Mouse (Mus musculus): Measurements from ENCODE around the gene RPS10-NUDT3. TPM values are rescaled to one million over a fixed set of nuclear protein-coding genes. Genes with fewer than 3 reads are reported as not detected.

Gene RPS10-NUDT3
- total and polyA plus RNA-seq, 3 experiments, result not detected

- Histone ChIP-seq H3K9ac (ENCODE audit: low read depth, low read length) (no peak overlapping the region), H3K27me3 (ENCODE audit: control insufficient read depth, insufficient read depth, low read length) (no peaks in the 10 kb centered on the region), H3K27ac (no peak overlapping the region), H3K4me1 (ENCODE audit: control insufficient read depth, insufficient read depth, low read length) (no peaks in the 10 kb centered on the region), H3K4me3 (no peak overlapping the region), H3K36me3 (ENCODE audit: control insufficient read depth, insufficient read depth, low read length) (no peaks in the 10 kb centered on the region), H3K79me2 (replicated peaks; ENCODE audit: control insufficient read depth, insufficient read depth, low read length) (no peaks in the 10 kb centered on the region)
- DNase-seq, result no peak
- intact Hi-C loops (cut with DNase I), result no loop called here
- TF ChIP-seq POLR2A (IDR thresholded peaks at IDR 0.05; ENCODE audit: insufficient read depth, low read depth, low read length) (no peak), EP300 (IDR thresholded peaks at IDR 0.05; ENCODE audit: insufficient read depth, low read depth, low read length) (no peak), CTCF (IDR thresholded peaks at IDR 0.05) (no peak)
- WGBS, result 89% methylated on average over 12 of the region's 12 CpGs
Measured at GRCm38 (mm10) chr17:27559596-27559995, 75.4 kb downstream of the RPS10-NUDT3 start.

DNA sequence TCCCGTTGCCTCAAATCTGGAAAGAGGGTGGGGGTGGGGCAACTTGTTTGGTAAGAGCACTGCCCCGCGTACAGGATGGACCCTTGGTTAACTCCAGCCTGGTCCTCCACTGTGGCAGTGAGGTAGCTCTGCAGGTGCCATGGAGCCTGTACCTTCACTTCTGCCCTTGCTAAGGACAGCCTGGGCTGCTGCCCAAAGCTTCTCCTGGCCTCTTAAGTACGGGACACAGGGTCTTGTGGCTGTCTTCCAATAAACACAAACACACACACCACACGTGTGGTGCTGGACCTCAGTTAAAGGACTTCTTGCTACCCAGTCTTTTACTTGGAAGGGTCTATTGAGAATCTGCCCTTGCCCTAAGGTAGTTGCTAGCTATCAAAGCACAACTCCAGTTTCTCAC lies 76.2 kb downstream of the RPS10-NUDT3 start:
- Histone ChIP-seq H3K4me1 (ENCODE audit: control insufficient read depth, insufficient read depth, low read length) (no peaks in the 10 kb centered on the region), H3K9ac (ENCODE audit: low read depth, low read length) (no peak overlapping the region)
- no peak for DNase-seq

DNA sequence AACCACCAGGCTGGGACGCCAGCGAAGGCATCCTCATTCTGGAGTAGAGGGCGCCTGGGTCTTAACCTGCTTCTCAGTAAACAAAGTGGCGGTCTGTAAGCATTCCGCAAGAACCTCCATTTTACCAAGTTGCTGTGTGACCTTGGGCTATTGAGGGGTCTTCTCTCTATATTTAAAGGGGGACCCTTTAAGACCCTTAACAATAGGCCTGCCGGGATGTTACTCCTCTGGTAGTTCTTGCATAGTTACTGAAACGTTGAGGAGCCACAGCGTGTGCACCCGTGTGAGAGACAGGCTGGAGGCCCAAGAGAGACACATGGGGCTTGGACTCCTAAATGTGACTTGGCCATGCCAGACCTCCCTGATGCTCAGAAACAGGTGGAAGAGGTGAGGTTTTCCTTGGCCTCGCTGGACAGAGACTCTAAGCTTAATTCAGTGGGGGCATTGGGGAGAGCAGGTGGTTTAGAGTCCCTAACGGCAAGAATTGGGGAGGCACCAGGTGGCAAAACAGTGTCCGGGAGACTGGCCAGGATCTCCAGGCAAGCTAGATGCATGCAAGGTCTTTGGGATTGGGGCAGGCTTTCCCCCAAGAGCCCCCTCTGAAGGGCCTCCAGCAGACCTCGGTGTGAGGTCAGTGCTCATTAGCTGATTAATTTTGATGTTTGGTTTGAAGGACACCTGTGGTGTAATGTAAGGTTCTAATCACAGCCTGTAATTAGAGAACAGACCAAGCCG lies 76.9 kb downstream of the RPS10-NUDT3 start:
- no peaks in the 10 kb centered on the region for H3K27me3 ChIP-seq (ENCODE audit: control insufficient read depth, insufficient read depth, low read length)
- H3K4me1 ChIP-seq (ENCODE audit: control insufficient read depth, insufficient read depth, low read length), result no peaks in the 10 kb centered on the region
- peak overlapping the region; percentile 67 for H3K4me3 ChIP-seq
- TF ChIP-seq POLR2A (IDR thresholded peaks at IDR 0.05; ENCODE audit: insufficient read depth, low read depth, low read length) (no peak), EP300 (IDR thresholded peaks at IDR 0.05; ENCODE audit: insufficient read depth, low read depth, low read length) (no peak), CTCF (IDR thresholded peaks at IDR 0.05) (no peak)
- no peak overlapping the region for H3K27ac ChIP-seq
- H3K36me3 ChIP-seq (ENCODE audit: control insufficient read depth, insufficient read depth, low read length), result no peaks in the 10 kb centered on the region
- WGBS, result 49% methylated on average over 14 of the region's 14 CpGs
- DNase-seq, result no peak
- H3K79me2 ChIP-seq (replicated peaks; ENCODE audit: control insufficient read depth, insufficient read depth, low read length), result no peaks in the 10 kb centered on the region
- intact Hi-C loops (cut with DNase I), result no loop called here
- no peak overlapping the region; the same call in 1 of the 2 replicates for H3K9ac ChIP-seq (ENCODE audit: low read depth, low read length)

More for the DNA sequence above, 76.2 kb downstream of the RPS10-NUDT3 start:
- Histone ChIP-seq H3K79me2 (replicated peaks; ENCODE audit: control insufficient read depth, insufficient read depth, low read length) (no peaks in the 10 kb centered on the region), H3K27me3 (ENCODE audit: control insufficient read depth, insufficient read depth, low read length) (no peaks in the 10 kb centered on the region), H3K36me3 (ENCODE audit: control insufficient read depth, insufficient read depth, low read length) (no peaks in the 10 kb centered on the region), H3K27ac (no peak overlapping the region), H3K4me3 (no peak overlapping the region)
- 50% methylated on average over 5 of the region's 5 CpGs for WGBS
- TF ChIP-seq CTCF (IDR thresholded peaks at IDR 0.05) (no peak), POLR2A (IDR thresholded peaks at IDR 0.05; ENCODE audit: insufficient read depth, low read depth, low read length) (no peak), EP300 (IDR thresholded peaks at IDR 0.05; ENCODE audit: insufficient read depth, low read depth, low read length) (no peak)
- intact Hi-C loops (cut with DNase I), result no loop called here

DNA sequence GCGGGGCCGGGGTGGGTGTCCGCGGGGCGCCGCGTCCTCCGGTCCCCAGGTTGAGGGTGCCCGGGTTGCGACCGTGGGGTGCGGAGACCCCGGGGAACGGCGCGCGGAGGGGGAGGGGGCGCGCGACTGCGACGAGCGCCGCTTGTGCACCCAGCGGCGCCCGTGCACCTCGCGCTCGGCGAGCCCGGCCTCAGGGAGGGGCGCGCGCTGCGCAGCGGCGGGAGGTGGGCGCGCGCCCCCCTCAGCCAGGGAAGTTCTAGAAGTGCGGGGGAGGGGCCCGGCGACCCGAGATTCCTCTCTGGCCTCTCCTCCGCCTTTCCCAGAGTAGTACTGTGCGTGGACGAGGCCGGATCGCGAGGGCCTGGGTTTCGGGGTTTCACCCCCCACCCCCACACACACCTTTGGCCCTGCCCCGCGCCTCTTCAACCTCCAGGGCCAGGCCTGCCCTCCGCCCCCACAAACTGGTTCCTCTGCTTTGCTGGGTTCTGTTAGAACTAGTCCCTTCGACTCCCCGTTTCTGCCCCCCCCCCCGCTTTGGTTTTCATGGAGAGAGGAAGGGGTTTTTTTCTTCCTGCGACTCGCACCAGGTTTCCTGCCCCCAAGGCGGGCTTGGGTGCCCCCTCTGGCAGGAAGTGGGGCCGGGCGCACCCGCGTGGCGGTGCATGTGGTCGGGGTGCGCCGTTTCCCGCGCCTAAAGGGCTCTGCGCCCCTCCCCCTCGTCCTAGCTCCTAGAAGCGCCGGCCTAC lies 77.7 kb downstream of the RPS10-NUDT3 start:
- H3K27ac ChIP-seq, result peak overlapping the region; percentile 70
- H3K9ac ChIP-seq (ENCODE audit: low read depth, low read length), result peak overlapping the region; percentile 84
- no peaks in the 10 kb centered on the region; the same call in 1 of the 2 replicates for H3K4me1 ChIP-seq (ENCODE audit: control insufficient read depth, insufficient read depth, low read length)
- TF ChIP-seq EP300 (IDR thresholded peaks at IDR 0.05; ENCODE audit: insufficient read depth, low read depth, low read length) (no peak), CTCF (IDR thresholded peaks at IDR 0.05) (peak; percentile 32)
- no peaks in the 10 kb centered on the region for H3K79me2 ChIP-seq (replicated peaks; ENCODE audit: control insufficient read depth, insufficient read depth, low read length)
- WGBS, result 2% methylated on average over 74 of the region's 75 CpGs
- H3K36me3 ChIP-seq (ENCODE audit: control insufficient read depth, insufficient read depth, low read length), result no peaks in the 10 kb centered on the region
- H3K27me3 ChIP-seq (ENCODE audit: control insufficient read depth, insufficient read depth, low read length), result no peaks in the 10 kb centered on the region
- intact Hi-C loops (cut with DNase I), result no loop called here
- H3K4me3 ChIP-seq, result peak overlapping the region; percentile 67
- peak in 1 of 2 experiments; percentile 62 for DNase-seq

- H3K79me2 ChIP-seq (replicated peaks; ENCODE audit: control insufficient read depth, insufficient read depth, low read length), result no peaks in the 10 kb centered on the region
- under 1% methylated on average over 79 of the region's 79 CpGs for WGBS
- DNase-seq, result peak; percentile 91 to 92
- peak; percentile 80 for TF ChIP-seq POLR2A (IDR thresholded peaks at IDR 0.05; ENCODE audit: insufficient read depth, low read depth, low read length)
- TF ChIP-seq CTCF (IDR thresholded peaks at IDR 0.05), result no peak
- H3K4me1 ChIP-seq (ENCODE audit: control insufficient read depth, insufficient read depth, low read length), result no peaks in the 10 kb centered on the region; the same call in 1 of the 2 replicates
- H3K27me3 ChIP-seq (ENCODE audit: control insufficient read depth, insufficient read depth, low read length), result no peaks in the 10 kb centered on the region
- peak within 1 kb of the TSS; percentile 67 for H3K4me3 ChIP-seq
- H3K9ac ChIP-seq (ENCODE audit: low read depth, low read length), result peak within 1 kb of the TSS; percentile 84
- no peaks in the 10 kb centered on the region for H3K36me3 ChIP-seq (ENCODE audit: control insufficient read depth, insufficient read depth, low read length)
- intact Hi-C loops (cut with DNase I), result no loop called here
- peak within 1 kb of the TSS; percentile 70 for H3K27ac ChIP-seq
Measured at GRCm38 (mm10) chr17:27556315-27557011, 78.6 kb downstream of the RPS10-NUDT3 start, which contains the start of gene Hmga1. Gene Hmga1 (plus strand): TSS chr17:27556497.
